Mouse (Mus musculus) embryonic facial prominence, embryonic 13.5 days (tissue): Measurements from ENCODE around the gene Pltp. TPM values are rescaled to one million over a fixed set of nuclear protein-coding genes. Genes with fewer than 3 reads are reported as not detected.
A peak's percentile ranks its signal among the peaks of the same experiment; 100 is the strongest.

Experiments
- ATAC-seq: fragments of 200-750 bp; cut with Nextera tagmentation; 2 replicates; pipeline ENCODE4 v1.8.0; 2017; ENCODE audit warnings: low read depth; ENCODE audit not compliant: insufficient number of reproducible peaks, insufficient read depth, low FRiP score, low TSS enrichment
- H3K27ac ChIP-seq: fragments of 300-500 bp; sonication (generic); 2 replicates; pipeline ENCODE4 v1.5.1; 2015; ENCODE audit warnings: moderate library complexity, mild to moderate bottlenecking, inconsistent platforms
- H3K27me3 ChIP-seq: fragments of 300-500 bp; sonication (generic); 2 replicates; pipeline ENCODE4 v1.6.1; 2015; ENCODE audit warnings: mild to moderate bottlenecking, inconsistent platforms
- H3K36me3 ChIP-seq: fragments of 300-500 bp; sonication (generic); 2 replicates; pipeline ENCODE4 v1.6.1; 2015; ENCODE audit warnings: mild to moderate bottlenecking, inconsistent platforms
- H3K4me1 ChIP-seq: fragments of 300-500 bp; sonication (generic); 2 replicates; pipeline ENCODE4 v1.6.1; 2015; ENCODE audit warnings: inconsistent platforms
- H3K4me2 ChIP-seq: fragments of 300-500 bp; sonication (generic); 2 replicates; pipeline ENCODE4 v1.6.1; 2015; ENCODE audit warnings: moderate library complexity, mild to moderate bottlenecking, inconsistent platforms
- H3K4me3 ChIP-seq: fragments of 300-500 bp; sonication (generic); 2 replicates; pipeline ENCODE4 v1.5.1; 2015; ENCODE audit warnings: mild to moderate bottlenecking, inconsistent platforms
- H3K9ac ChIP-seq: fragments of 300-500 bp; sonication (generic); 2 replicates; pipeline ENCODE4 v1.6.1; 2015; ENCODE audit warnings: mild to moderate bottlenecking, inconsistent platforms
- H3K9me3 ChIP-seq: fragments of 300-500 bp; sonication (generic); 2 replicates; pipeline ENCODE4 v1.6.1; 2016; ENCODE audit warnings: inconsistent platforms
- WGBS: fragments of 180-500 bp; shearing (Covaris S2); methylation state at CpG from one replicate; pipeline ENCODE4 v1.1.7; 2015; ENCODE audit warnings: mixed read lengths; 5-methylcytosine and 5-hydroxymethylcytosine counted together
- polyA plus RNA-seq: library from polyadenylated mRNA; unstranded; fragments of >200 nt; fragmentation: Nextera tagmentation; extraction: Ambion mirVana; gene quantifications from 2 replicates; pipeline ENCODE4 v1.2.1, GENCODE M21; 2015

Pltp gene
- polyA plus RNA-seq, 1 experiment from 2014 or later, result 69.8 TPM

DNA sequence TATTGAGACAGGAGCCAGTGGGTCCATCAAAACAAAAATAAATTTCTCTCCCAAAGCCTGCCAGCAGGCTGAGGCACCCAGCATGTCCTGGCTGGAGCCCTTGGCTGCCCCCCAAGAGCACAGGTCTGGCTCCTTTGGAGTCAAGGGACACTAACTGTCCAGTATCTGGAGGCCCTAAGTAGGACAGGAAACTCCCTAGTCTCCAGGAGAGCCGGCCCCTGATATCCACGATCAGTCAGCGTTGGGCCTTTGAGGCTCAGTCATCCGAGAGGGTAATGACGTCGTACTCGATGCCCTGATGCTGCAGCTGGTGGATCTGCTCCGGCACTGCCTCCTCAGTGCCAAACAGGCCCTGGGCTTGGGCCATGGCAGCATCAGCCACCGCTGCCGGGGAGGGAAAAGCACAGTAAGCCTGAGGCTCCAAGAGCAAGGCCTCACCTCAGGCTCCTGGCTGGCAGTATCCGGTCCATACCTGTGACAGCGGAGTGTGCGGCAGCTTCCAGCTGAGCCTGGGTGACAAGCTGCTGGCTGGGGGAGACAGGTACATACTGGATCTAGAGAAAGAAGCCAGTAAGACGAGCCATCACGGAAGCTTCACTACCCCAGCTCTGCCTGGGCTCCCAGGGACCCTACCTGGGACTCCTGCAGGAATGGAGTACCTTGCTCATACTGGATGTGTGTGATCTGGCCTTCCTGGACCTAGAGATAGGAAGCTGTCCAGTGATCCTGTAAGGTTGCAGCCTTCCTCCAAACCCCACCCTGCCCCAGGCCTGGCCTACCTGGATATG is 34.6 kb upstream of the Pltp start:
- Histone ChIP-seq H3K9ac (no peak overlapping the region), H3K27me3 (no peaks in the 10 kb centered on the region), H3K4me3 (no peak overlapping the region), H3K36me3 (peaks cover 100% of the 10 kb centered on the region), H3K9me3 (no peaks in the 10 kb centered on the region), H3K4me2 (no peak overlapping the region), H3K27ac (no peak overlapping the region), H3K4me1 (no peaks in the 10 kb centered on the region)
- WGBS, result 89% methylated on average over 15 of the region's 15 CpGs
- ATAC-seq, result no peak

DNA sequence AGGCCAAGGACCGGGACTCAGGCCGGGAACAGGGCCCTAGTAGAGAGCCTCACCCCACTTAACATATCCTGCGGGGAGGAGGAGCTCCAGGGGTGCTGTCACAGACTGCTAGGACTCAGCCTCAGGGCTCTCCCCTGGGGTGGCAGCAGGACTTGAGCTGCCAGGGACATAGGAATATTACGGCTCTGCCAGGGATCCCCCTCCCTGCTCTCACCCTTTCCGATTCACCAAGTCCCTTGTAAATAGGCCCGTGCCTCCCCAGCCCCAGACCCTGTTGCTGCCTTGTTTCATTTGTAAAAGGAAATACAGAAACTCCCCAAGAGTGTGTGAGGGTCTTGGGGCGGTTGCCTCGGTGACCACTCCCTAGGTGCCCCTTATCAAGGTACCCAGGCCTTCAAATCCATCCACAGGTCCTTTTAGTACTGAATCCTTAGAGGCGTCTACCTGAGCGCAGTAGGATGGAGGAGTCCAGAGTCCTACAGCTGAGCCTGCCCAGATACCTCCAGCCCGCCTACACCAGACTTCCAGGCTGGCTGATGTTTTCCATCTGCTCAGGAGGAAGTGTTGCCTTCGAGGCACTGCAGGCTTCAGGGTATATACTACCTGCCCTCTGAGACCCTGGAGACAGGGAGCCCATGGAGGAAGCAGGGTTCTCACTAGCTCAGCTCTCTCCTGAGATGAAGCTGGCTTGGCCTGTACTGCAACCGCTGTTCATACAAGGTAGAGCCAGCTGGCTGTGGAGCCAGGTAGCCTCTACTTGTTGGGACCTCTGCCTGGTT is 33.7 kb upstream of the Pltp start:
- Histone ChIP-seq H3K27me3 (no peaks in the 10 kb centered on the region), H3K27ac (no peak overlapping the region), H3K4me3 (no peak overlapping the region), H3K4me1 (no peaks in the 10 kb centered on the region), H3K4me2 (no peak overlapping the region), H3K36me3 (peaks cover 100% of the 10 kb centered on the region), H3K9me3 (no peaks in the 10 kb centered on the region), H3K9ac (no peak overlapping the region)
- WGBS, result 87% methylated on average over 13 of the region's 13 CpGs
- no peak for ATAC-seq

DNA sequence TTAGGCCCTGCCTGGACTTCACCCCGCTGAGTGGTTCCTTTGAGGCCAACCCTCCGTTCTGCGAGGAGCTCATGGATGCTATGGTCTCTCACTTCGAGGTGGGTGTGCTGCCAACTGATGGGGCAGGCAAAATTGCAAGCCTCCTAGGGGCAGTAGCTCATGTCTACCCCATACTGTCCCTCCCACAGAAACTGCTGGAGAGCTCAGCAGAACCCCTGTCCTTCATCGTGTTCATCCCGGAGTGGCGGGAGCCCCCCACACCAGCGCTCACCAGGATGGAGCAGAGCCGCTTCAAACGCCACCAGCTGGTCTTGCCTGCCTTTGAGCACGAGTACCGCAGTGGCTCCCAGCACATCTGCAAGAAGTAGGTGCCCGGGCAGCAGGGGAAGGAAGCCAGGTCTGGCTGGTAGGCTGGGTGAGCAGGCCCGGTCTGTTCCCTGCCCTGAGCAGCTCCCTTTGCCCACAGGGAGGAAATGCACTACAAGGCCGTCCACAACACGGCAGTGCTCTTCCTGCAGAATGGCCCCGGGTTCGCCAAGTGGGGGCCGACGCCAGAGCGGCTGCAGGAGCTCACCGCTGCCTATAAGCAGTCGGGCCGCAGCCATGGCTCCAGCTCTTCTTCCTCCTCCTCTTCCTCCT is 33.0 kb upstream of the Pltp start:
- H3K36me3 ChIP-seq, result peaks cover 100% of the 10 kb centered on the region
- no peak for ATAC-seq
- H3K4me2 ChIP-seq, result no peak overlapping the region

DNA sequence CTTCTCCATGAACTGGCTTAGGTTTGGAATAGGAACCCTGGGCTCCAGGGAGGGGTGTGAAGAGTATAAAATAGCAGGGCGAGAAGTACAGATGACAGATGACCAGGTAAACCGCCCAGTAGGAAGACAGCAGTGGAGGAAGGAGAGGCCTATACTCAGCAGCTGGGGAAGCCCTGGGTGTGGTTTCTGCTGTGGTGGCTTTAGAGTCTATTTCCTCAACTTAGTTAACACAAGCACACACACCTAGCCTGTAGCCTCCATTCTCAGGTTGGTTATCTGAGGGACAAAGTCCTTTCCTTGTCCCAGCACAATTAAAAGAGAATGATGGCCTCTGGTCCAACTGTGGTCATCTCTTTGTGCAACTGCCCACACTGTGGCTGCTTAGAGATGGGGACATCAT is 32.4 kb upstream of the Pltp start:
- Histone ChIP-seq H3K27me3 (no peaks in the 10 kb centered on the region), H3K27ac (no peak overlapping the region), H3K4me2 (no peak overlapping the region), H3K9ac (no peak overlapping the region), H3K4me1 (peaks cover 4% of the 10 kb centered on the region; the same call in 1 of the 2 replicates), H3K9me3 (no peaks in the 10 kb centered on the region), H3K4me3 (no peak overlapping the region), H3K36me3 (peaks cover 100% of the 10 kb centered on the region)
- WGBS, result 84% methylated on average over 2 of the region's 2 CpGs
- ATAC-seq, result no peak

More for the DNA sequence above, 33.0 kb upstream of the Pltp start:
- H3K27ac ChIP-seq, result no peak overlapping the region
- no peaks in the 10 kb centered on the region for H3K9me3 ChIP-seq
- WGBS, result 88% methylated on average over 24 of the region's 24 CpGs
- no peak overlapping the region for H3K9ac ChIP-seq
- peaks cover 4% of the 10 kb centered on the region; the same call in 1 of the 2 replicates for H3K4me1 ChIP-seq
- no peaks in the 10 kb centered on the region for H3K27me3 ChIP-seq
- no peak overlapping the region for H3K4me3 ChIP-seq

DNA sequence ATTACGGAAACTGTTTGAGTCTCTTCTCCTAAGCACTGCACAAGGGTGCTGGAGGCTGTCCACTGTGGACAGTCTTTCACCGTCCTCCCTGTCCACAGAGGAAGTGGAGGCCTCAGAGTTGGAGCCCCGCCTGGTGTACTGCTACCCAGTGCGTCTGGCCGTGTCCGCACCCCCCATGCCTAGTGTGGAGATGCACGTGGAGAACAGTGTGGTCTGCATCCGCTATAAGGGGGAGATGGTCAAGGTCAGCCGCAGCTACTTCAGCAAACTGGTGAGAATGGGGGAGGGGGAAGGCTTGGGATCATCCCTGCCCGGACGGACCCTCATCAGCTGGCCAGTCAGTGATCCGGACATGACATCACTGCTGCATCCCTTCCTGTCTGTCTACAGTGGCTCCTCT is 31.5 kb upstream of the Pltp start:
- Histone ChIP-seq H3K4me2 (no peak overlapping the region), H3K27ac (no peak overlapping the region), H3K4me3 (no peak overlapping the region), H3K4me1 (peaks cover 4% of the 10 kb centered on the region; the same call in 1 of the 2 replicates), H3K36me3 (peaks cover 98% of the 10 kb centered on the region), H3K9ac (no peak overlapping the region), H3K27me3 (no peaks in the 10 kb centered on the region), H3K9me3 (no peaks in the 10 kb centered on the region)
- WGBS, result 85% methylated on average over 12 of the region's 12 CpGs
- no peak for ATAC-seq

DNA sequence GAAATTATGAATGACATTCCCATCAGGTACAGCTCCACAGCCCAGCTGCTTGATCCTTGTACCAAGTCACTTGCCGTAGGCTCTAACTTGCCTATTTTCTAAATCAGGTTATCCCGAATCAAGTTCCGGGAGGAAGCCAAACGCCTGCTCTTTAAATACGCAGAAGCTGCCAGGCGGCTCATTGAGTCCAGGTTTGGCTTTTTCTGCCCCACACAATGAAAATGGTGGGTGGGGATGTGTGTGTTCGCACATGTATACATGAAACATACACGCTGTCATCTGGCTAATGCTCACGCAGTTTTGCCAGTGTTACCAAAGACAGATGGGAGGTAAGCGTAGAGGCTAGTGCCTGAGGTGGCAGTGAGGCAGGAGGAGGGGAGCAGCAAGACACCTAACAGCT is 29.1 kb upstream of the Pltp start:
- Histone ChIP-seq H3K9me3 (no peaks in the 10 kb centered on the region), H3K4me3 (no peak overlapping the region), H3K9ac (no peak overlapping the region), H3K36me3 (peaks cover 89% of the 10 kb centered on the region), H3K4me1 (peaks cover 4% of the 10 kb centered on the region; the same call in 1 of the 2 replicates), H3K4me2 (no peak overlapping the region), H3K27me3 (no peaks in the 10 kb centered on the region), H3K27ac (no peak overlapping the region)
- WGBS, result 92% methylated on average over 10 of the region's 10 CpGs
- ATAC-seq, result no peak

DNA sequence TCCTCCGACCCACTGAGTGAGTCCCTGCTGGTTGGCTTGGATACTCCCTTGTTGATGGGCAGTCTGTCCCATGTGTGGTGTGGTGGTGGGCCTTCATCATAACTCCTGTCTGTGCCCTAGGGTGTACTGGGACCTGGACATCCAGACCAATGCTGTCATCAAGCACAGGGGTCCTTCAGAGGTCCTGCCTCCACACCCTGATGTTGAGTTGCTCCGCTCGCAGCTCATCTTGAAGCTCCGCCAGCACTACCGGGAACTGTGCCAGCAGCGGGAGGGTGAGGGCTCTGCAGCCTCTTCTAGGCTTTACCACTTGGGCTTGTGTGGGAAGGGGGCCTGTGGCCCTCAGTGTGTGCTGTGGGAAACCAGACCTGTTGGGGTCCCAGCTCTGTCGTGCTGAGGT is 28.3 kb upstream of the Pltp start:
- no peak overlapping the region for H3K4me3 ChIP-seq
- WGBS, result 67% methylated on average over 7 of the region's 7 CpGs
- H3K9me3 ChIP-seq, result no peaks in the 10 kb centered on the region
- no peak for ATAC-seq
- H3K4me1 ChIP-seq, result peaks cover 11% of the 10 kb centered on the region
- H3K36me3 ChIP-seq, result peaks cover 81% of the 10 kb centered on the region
- no peak overlapping the region for H3K27ac ChIP-seq
- no peak overlapping the region for H3K9ac ChIP-seq
- no peaks in the 10 kb centered on the region for H3K27me3 ChIP-seq
- H3K4me2 ChIP-seq, result no peak overlapping the region

DNA sequence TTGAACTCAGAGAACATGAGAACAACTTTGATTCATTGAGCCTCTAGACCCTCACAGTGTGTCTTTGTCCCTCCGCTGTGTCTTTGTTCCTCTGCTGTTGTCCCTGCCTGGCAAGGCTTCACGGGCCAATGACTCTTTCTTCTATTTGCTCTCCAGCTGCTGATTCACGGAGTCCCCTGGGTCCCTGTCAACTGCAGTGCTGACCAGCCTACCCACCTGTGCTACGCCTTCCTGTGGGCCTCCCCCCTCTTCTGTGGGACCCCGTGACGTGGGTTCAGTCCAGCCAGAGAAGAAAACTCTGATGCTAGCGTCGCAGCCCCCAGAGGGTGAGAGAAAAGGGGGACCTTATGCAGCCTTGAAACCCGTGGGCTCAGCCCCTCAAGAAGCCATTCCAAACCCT is 25.1 kb upstream of the Pltp start:
- Histone ChIP-seq H3K9ac (no peak overlapping the region), H3K4me3 (no peak overlapping the region), H3K27ac (no peak overlapping the region), H3K36me3 (peaks cover 49% of the 10 kb centered on the region), H3K4me1 (peaks cover 24% of the 10 kb centered on the region), H3K4me2 (no peak overlapping the region), H3K27me3 (no peaks in the 10 kb centered on the region), H3K9me3 (no peaks in the 10 kb centered on the region)
- ATAC-seq, result no peak
- 76% methylated on average over 9 of the region's 9 CpGs for WGBS

DNA sequence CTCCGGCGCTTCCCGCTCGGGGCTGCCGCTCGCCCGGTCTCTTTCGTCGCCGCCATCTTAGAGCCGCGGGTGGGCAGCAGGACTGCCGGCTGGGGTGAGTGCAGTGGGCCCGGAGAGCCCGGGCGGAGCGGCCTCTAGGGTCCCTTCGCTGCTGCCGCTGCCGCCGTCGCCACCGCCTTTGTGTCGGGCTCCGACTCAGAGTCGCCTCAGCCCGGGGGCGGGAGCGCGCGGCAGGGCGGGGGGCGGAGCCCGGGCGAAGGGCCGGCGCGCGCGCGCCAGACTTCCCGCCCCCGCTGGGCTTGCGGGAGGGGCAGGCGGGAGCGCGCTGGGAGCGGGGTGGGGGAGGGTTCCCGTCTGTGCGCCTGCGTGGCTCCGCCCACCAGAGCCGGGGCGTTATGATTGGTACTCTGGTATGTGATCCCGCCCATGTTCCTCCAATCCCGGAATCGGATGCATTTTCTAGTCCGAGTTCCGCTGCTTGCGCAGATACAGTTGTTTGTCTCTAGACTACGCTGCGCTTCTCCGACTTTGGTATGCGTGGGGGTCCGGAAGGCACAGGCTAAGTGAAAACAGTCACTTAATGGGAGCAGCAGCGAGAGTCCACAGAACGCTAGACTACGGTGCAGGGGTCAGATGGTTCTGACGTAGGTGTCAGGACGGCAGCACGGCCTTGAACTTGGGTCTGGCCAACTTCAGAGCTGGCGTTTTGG is 22.2 kb upstream of the Pltp start:
- ATAC-seq, result peak; percentile 83
- under 1% methylated on average over 58 of the region's 72 CpGs for WGBS
- Histone ChIP-seq H3K4me2 (peak overlapping the region; percentile 94), H3K9me3 (no peaks in the 10 kb centered on the region), H3K4me3 (peak overlapping the region; percentile 92), H3K27ac (peak overlapping the region; percentile 100), H3K9ac (peak overlapping the region; percentile 100), H3K4me1 (peaks cover 30% of the 10 kb centered on the region), H3K27me3 (no peaks in the 10 kb centered on the region), H3K36me3 (peaks cover 20% of the 10 kb centered on the region)

DNA sequence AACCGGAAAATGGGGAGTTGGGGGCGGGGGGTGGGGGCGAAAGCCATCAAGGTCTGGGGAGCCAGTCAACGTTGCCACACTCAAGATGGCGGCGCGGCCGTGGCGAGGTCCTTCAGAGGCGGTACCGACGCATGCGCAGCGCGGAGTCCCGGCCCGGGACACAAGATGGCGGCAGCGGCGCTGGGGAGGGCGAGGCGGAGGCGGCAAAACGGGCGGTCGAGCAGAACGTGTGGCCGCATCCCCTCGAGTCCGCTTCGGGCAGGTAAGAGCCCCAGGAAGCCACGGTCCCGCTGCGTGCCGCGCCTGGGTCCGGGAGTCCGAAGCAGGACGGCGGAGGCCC is 21.7 kb upstream of the Pltp start, which contains the start of gene Pcif1:
TSS of gene Pcif1 (plus strand) at position 77 of the 340 bp plus-strand sequence.
- Histone ChIP-seq H3K4me2 (peak within 1 kb of the TSS; percentile 94), H3K36me3 (peaks cover 17% of the 10 kb centered on the region), H3K9me3 (no peaks in the 10 kb centered on the region), H3K4me3 (peak within 1 kb of the TSS; percentile 92), H3K27me3 (no peaks in the 10 kb centered on the region), H3K9ac (peak within 1 kb of the TSS; percentile 100), H3K4me1 (peaks cover 36% of the 10 kb centered on the region), H3K27ac (peak within 1 kb of the TSS; percentile 100)
- ATAC-seq, result peak; percentile 88
- under 1% methylated on average over 35 of the region's 40 CpGs for WGBS
